Mouse (Mus musculus): Measurements from ENCODE around the gene Bdh1. TPM values are rescaled to one million over a fixed set of nuclear protein-coding genes. Genes with fewer than 3 reads are reported as not detected.

The Bdh1 gene
- total and polyA plus RNA-seq, 3 experiments = 61.3 to 159 (median 134) TPM

GRCm38 (mm10) chr16:31402096-31402495 is 20.0 kb upstream of the Bdh1 start:
- H3K79me2 ChIP-seq (replicated peaks; ENCODE audit: control insufficient read depth, insufficient read depth, low read length) = no peaks in the 10 kb centered on the region
- WGBS = 32% methylated on average over 8 of the region's 8 CpGs
- H3K27me3 ChIP-seq (ENCODE audit: control insufficient read depth, insufficient read depth, low read length) = no peaks in the 10 kb centered on the region
- no peak for TF ChIP-seq EP300 (IDR thresholded peaks at IDR 0.05; ENCODE audit: insufficient read depth, low read depth, low read length)
- TF ChIP-seq CTCF (IDR thresholded peaks at IDR 0.05) = no peak
- no peak overlapping the region for H3K9ac ChIP-seq (ENCODE audit: low read depth, low read length)
- intact Hi-C loops (cut with DNase I) = no loop called here
- no peak overlapping the region for H3K4me3 ChIP-seq
- no peak for DNase-seq
- H3K36me3 ChIP-seq (ENCODE audit: control insufficient read depth, insufficient read depth, low read length) = no peaks in the 10 kb centered on the region
- no peak overlapping the region for H3K27ac ChIP-seq
- H3K4me1 ChIP-seq (ENCODE audit: control insufficient read depth, insufficient read depth, low read length) = no peaks in the 10 kb centered on the region

DNA sequence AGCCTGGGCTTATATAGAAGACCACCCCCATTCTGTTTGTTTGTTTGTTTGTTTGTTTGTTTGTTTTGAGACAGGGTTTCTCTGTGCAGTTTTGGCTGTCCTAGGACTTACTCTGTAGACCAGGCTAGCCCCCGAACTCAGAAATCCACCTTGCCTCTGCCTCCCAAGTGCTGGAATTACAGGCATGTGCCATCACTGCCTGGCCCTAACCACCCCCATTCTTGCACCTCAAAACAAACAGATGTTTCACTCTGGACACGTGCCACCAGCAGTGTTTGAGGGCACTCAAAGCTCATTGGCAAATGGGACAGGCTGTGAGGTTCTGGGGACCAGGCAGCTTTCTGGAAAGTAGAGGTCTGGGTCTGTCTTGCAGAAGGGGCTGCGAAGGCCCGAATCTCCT is 18.1 kb upstream of the Bdh1 start:
- intact Hi-C loops (cut with DNase I) = no loop called here
- Histone ChIP-seq H3K79me2 (replicated peaks; ENCODE audit: control insufficient read depth, insufficient read depth, low read length) (no peaks in the 10 kb centered on the region), H3K36me3 (ENCODE audit: control insufficient read depth, insufficient read depth, low read length) (no peaks in the 10 kb centered on the region), H3K27ac (no peak overlapping the region), H3K4me1 (ENCODE audit: control insufficient read depth, insufficient read depth, low read length) (no peaks in the 10 kb centered on the region), H3K9ac (ENCODE audit: low read depth, low read length) (no peak overlapping the region), H3K4me3 (no peak overlapping the region), H3K27me3 (ENCODE audit: control insufficient read depth, insufficient read depth, low read length) (no peaks in the 10 kb centered on the region)
- TF ChIP-seq EP300 (IDR thresholded peaks at IDR 0.05; ENCODE audit: insufficient read depth, low read depth, low read length) = no peak
- TF ChIP-seq POLR2A (IDR thresholded peaks at IDR 0.05; ENCODE audit: insufficient read depth, low read depth, low read length) = no peak
- no peak for TF ChIP-seq CTCF (IDR thresholded peaks at IDR 0.05)
- 87% methylated on average over 4 of the region's 4 CpGs for WGBS
- DNase-seq = no peak

GRCm38 (mm10) chr16:31405040-31405439 is 17.0 kb upstream of the Bdh1 start:
- TF ChIP-seq CTCF (IDR thresholded peaks at IDR 0.05) = peak; percentile 57
- TF ChIP-seq EP300 (IDR thresholded peaks at IDR 0.05; ENCODE audit: insufficient read depth, low read depth, low read length) = no peak
- no peak for TF ChIP-seq POLR2A (IDR thresholded peaks at IDR 0.05; ENCODE audit: insufficient read depth, low read depth, low read length)
- no peaks in the 10 kb centered on the region for H3K36me3 ChIP-seq (ENCODE audit: control insufficient read depth, insufficient read depth, low read length)
- no peak overlapping the region for H3K27ac ChIP-seq
- no peak for DNase-seq
- no peaks in the 10 kb centered on the region for H3K27me3 ChIP-seq (ENCODE audit: control insufficient read depth, insufficient read depth, low read length)
- H3K4me1 ChIP-seq (ENCODE audit: control insufficient read depth, insufficient read depth, low read length) = no peaks in the 10 kb centered on the region
- no peak overlapping the region for H3K4me3 ChIP-seq
- H3K9ac ChIP-seq (ENCODE audit: low read depth, low read length) = no peak overlapping the region
- intact Hi-C loops (cut with DNase I) = no loop called here
- WGBS = 53% methylated on average over 1 of the region's 1 CpGs
- no peaks in the 10 kb centered on the region for H3K79me2 ChIP-seq (replicated peaks; ENCODE audit: control insufficient read depth, insufficient read depth, low read length)

GRCm38 (mm10) chr16:31407872-31408271 is 14.2 kb upstream of the Bdh1 start:
- H3K36me3 ChIP-seq (ENCODE audit: control insufficient read depth, insufficient read depth, low read length) = no peaks in the 10 kb centered on the region
- H3K4me1 ChIP-seq (ENCODE audit: control insufficient read depth, insufficient read depth, low read length) = no peaks in the 10 kb centered on the region; the same call in 1 of the 2 replicates
- H3K4me3 ChIP-seq = no peak overlapping the region
- TF ChIP-seq CTCF (IDR thresholded peaks at IDR 0.05) (no peak), EP300 (IDR thresholded peaks at IDR 0.05; ENCODE audit: insufficient read depth, low read depth, low read length) (no peak)
- H3K79me2 ChIP-seq (replicated peaks; ENCODE audit: control insufficient read depth, insufficient read depth, low read length) = no peaks in the 10 kb centered on the region
- intact Hi-C loops (cut with DNase I) = no loop called here
- no peak overlapping the region for H3K27ac ChIP-seq
- 61% methylated on average over 3 of the region's 3 CpGs for WGBS
- H3K27me3 ChIP-seq (ENCODE audit: control insufficient read depth, insufficient read depth, low read length) = no peaks in the 10 kb centered on the region
- no peak for DNase-seq
- no peak overlapping the region for H3K9ac ChIP-seq (ENCODE audit: low read depth, low read length)

DNA sequence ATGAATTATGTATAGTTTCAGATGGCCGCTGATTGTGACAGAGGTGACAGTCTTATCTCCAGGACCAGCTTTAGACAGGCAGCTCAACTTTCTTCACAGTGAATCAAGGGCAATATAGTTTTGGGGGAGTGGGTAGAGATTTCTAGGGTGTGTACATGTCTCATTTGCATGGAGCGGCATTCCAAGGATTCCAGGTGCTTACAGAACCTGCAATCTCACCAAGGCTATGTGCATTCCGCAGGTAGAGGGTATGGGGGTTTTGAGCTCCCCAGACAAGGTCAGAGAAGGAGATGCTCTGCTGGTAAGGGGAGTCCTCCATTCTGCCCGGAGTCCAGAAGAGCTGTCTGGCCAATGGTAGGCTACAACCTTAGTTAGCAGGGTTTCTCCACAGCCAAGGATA is 11.1 kb upstream of the Bdh1 start:
- no peaks in the 10 kb centered on the region for H3K36me3 ChIP-seq (ENCODE audit: control insufficient read depth, insufficient read depth, low read length)
- no peak for DNase-seq
- TF ChIP-seq CTCF (IDR thresholded peaks at IDR 0.05) (no peak), POLR2A (IDR thresholded peaks at IDR 0.05; ENCODE audit: insufficient read depth, low read depth, low read length) (no peak)
- H3K27ac ChIP-seq = no peak overlapping the region
- H3K9ac ChIP-seq (ENCODE audit: low read depth, low read length) = no peak overlapping the region
- H3K4me3 ChIP-seq = no peak overlapping the region
- 76% methylated on average over 4 of the region's 4 CpGs for WGBS
- no peaks in the 10 kb centered on the region; the same call in 1 of the 2 replicates for H3K4me1 ChIP-seq (ENCODE audit: control insufficient read depth, insufficient read depth, low read length)
- H3K79me2 ChIP-seq (replicated peaks; ENCODE audit: control insufficient read depth, insufficient read depth, low read length) = no peaks in the 10 kb centered on the region
- intact Hi-C loops (cut with DNase I) = no loop called here
- H3K27me3 ChIP-seq (ENCODE audit: control insufficient read depth, insufficient read depth, low read length) = no peaks in the 10 kb centered on the region

DNA sequence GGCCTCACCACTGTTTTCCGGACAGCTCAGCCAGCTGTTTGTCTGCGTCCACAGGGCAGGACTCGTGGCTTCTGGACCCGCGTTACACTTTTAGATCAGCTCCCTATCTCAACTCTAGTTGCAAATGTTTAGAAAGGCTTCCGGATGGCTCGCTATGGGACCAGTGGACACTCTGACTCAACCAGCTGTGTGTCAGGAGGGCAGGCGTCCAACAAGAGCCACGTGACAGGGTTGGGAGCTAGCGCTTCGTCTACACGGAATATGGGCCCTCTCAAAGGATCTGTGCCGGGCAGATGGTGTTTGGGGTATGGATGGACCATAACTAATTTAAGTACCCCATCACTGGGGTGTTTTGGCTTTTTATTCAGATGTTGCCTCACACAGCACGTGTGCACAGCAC is 9.8 kb upstream of the Bdh1 start:
- TF ChIP-seq POLR2A (IDR thresholded peaks at IDR 0.05; ENCODE audit: insufficient read depth, low read depth, low read length) = no peak
- no peak for TF ChIP-seq EP300 (IDR thresholded peaks at IDR 0.05; ENCODE audit: insufficient read depth, low read depth, low read length)
- TF ChIP-seq CTCF (IDR thresholded peaks at IDR 0.05) = no peak
- 42% methylated on average over 14 of the region's 14 CpGs for WGBS
- DNase-seq = peak; percentile 52 to 67
- H3K9ac ChIP-seq (ENCODE audit: low read depth, low read length) = no peak overlapping the region
- no peaks in the 10 kb centered on the region for H3K27me3 ChIP-seq (ENCODE audit: control insufficient read depth, insufficient read depth, low read length)
- intact Hi-C loops (cut with DNase I) = no loop called here
- H3K36me3 ChIP-seq (ENCODE audit: control insufficient read depth, insufficient read depth, low read length) = no peaks in the 10 kb centered on the region
- no peaks in the 10 kb centered on the region for H3K79me2 ChIP-seq (replicated peaks; ENCODE audit: control insufficient read depth, insufficient read depth, low read length)
- H3K4me3 ChIP-seq = no peak overlapping the region
- H3K4me1 ChIP-seq (ENCODE audit: control insufficient read depth, insufficient read depth, low read length) = no peaks in the 10 kb centered on the region; the same call in 1 of the 2 replicates
- H3K27ac ChIP-seq = no peak overlapping the region
